ENCODE assay signal across 7 mouse cellular contexts in genomic region chr7:99383246-99383645, GRCm38 (mm10). TPM values are rescaled to one million over a fixed set of nuclear protein-coding genes. Genes with fewer than 3 reads are reported as not detected.
DNase-seq lines count a peak whose midpoint lies in the region; ATAC-seq lines count a peak whose summit lies in the region.

No protein-coding gene starts in this region.

- peak overlapping the region; percentile 63 for H3K4me3 ChIP-seq in neural tube, embryonic 11.5 days (ENCODE audit: low read depth, low read length)
- peak overlapping the region; percentile 76 for H3K4me3 ChIP-seq in hindbrain, embryonic 11.5 days (ENCODE audit: low read depth, low read length)
- H3K4me3 ChIP-seq in lung, embryonic 16.5 days (ENCODE audit: low read length): peak overlapping the region; percentile 71

- H3K9ac ChIP-seq in neural tube, embryonic 11.5 days (ENCODE audit: low read length): peak overlapping the region; percentile 80
- peak overlapping the region; percentile 54 for H3K9ac ChIP-seq in hindbrain, embryonic 11.5 days (ENCODE audit: low read depth, low read length)
- peak overlapping the region; percentile 83 for H3K9ac ChIP-seq in lung, embryonic 16.5 days (ENCODE audit: low read length)

- H3K27me3 ChIP-seq in neural tube, embryonic 11.5 days (ENCODE audit: control insufficient read depth, insufficient read depth, low read length): no peaks in the 10 kb centered on the region
- peaks cover 3% of the 10 kb centered on the region; the same call in 1 of the 2 replicates for H3K27me3 ChIP-seq in hindbrain, embryonic 11.5 days (ENCODE audit: control insufficient read depth, insufficient read depth, low read length)
- no peaks in the 10 kb centered on the region for H3K27me3 ChIP-seq in lung, embryonic 16.5 days (ENCODE audit: control insufficient read depth, insufficient read depth, low read depth, low read length)

- no peak for DNase-seq in neural tube, embryonic 11.5 days (ENCODE audit: low spot score)
- no peak for DNase-seq in neural tube, embryonic 10.5 days (ENCODE audit: extremely low spot score, low spot score)
- no peak for DNase-seq in hindbrain, embryonic 11.5 days (ENCODE audit: low spot score)
- no peak for DNase-seq in urinary bladder, adult 18-20 months (ENCODE audit: low spot score in 2 of 2)
- no peak for DNase-seq in kidney, postnatal 4 days
- DNase-seq in B cell, adult 2 months: no peak

- ATAC-seq in neural tube, embryonic 11.5 days (ENCODE audit: insufficient read depth, low FRiP score, low TSS enrichment): no peak
- ATAC-seq in hindbrain, embryonic 11.5 days (ENCODE audit: low FRiP score): no peak
- ATAC-seq in lung, embryonic 16.5 days (ENCODE audit: low read depth): no peak

- peak overlapping the region; percentile 83 for H3K4me2 ChIP-seq in neural tube, embryonic 11.5 days (ENCODE audit: low read depth)
- peak overlapping the region; percentile 98 for H3K4me2 ChIP-seq in hindbrain, embryonic 11.5 days (replicated peaks; ENCODE audit: low read depth, low read length)
- peak overlapping the region; percentile 94 for H3K4me2 ChIP-seq in lung, embryonic 16.5 days (ENCODE audit: low read depth, low read length)

- peak overlapping the region; percentile 39; the same call in 1 of the 2 replicates for H3K27ac ChIP-seq in neural tube, embryonic 11.5 days (ENCODE audit: low read depth, low read length)
- no peak overlapping the region for H3K27ac ChIP-seq in hindbrain, embryonic 11.5 days (ENCODE audit: low read depth, low read length)
- peak overlapping the region; percentile 88 for H3K27ac ChIP-seq in lung, embryonic 16.5 days (ENCODE audit: low read length)

- H3K36me3 ChIP-seq in neural tube, embryonic 11.5 days (ENCODE audit: control insufficient read depth, insufficient read depth, low read length): no peaks in the 10 kb centered on the region
- no peaks in the 10 kb centered on the region for H3K36me3 ChIP-seq in hindbrain, embryonic 11.5 days (ENCODE audit: control insufficient read depth, insufficient read depth, low read length)
- no peaks in the 10 kb centered on the region for H3K36me3 ChIP-seq in lung, embryonic 16.5 days (ENCODE audit: control insufficient read depth, insufficient read depth, low read length)

- WGBS in neural tube, embryonic 11.5 days: 54% methylated on average over 5 of the region's 5 CpGs
- 47% methylated on average over 5 of the region's 5 CpGs for WGBS in hindbrain, embryonic 11.5 days
- WGBS in lung, embryonic 16.5 days: 48% methylated on average over 5 of the region's 5 CpGs

- H3K4me1 ChIP-seq in neural tube, embryonic 11.5 days (ENCODE audit: control insufficient read depth, insufficient read depth, low read length): peaks cover 34% of the 10 kb centered on the region
- H3K4me1 ChIP-seq in hindbrain, embryonic 11.5 days (replicated peaks; ENCODE audit: control insufficient read depth, insufficient read depth, low read length): peaks cover 17% of the 10 kb centered on the region
- H3K4me1 ChIP-seq in lung, embryonic 16.5 days (replicated peaks; ENCODE audit: control insufficient read depth, insufficient read depth, low read length): peaks cover 35% of the 10 kb centered on the region

- no peaks in the 10 kb centered on the region for H3K9me3 ChIP-seq in neural tube, embryonic 11.5 days (ENCODE audit: control insufficient read depth, low read length)
- no peaks in the 10 kb centered on the region for H3K9me3 ChIP-seq in hindbrain, embryonic 11.5 days (ENCODE audit: control insufficient read depth, low read length)
- no peaks in the 10 kb centered on the region for H3K9me3 ChIP-seq in lung, embryonic 16.5 days (ENCODE audit: control insufficient read depth, low read length)

RNA-seq across cellular contexts. Expression of gene Gdpd5, which starts 2.0 kb away (rescaled TPM):
- polyA plus RNA-seq in neural tube, embryonic 11.5 days (2014; fragmentation: Nextera tagmentation; extraction: Ambion mirVana): 32.5 and 39.9 TPM in 2 replicates
- 23.0 and 25.9 TPM in 2 replicates for polyA plus RNA-seq in hindbrain, embryonic 11.5 days (2014; fragmentation: Nextera tagmentation; extraction: Ambion mirVana)
- 22.4 and 24.1 TPM in 2 replicates for polyA plus RNA-seq in lung, embryonic 16.5 days (2015; fragmentation: Nextera tagmentation; extraction: Ambion mirVana)

RNA-seq across cellular contexts. Expression of gene Serpinh1, which starts 30.2 kb away (rescaled TPM):
- 337 and 339 TPM in 2 replicates for polyA plus RNA-seq in neural tube, embryonic 11.5 days (2014; fragmentation: Nextera tagmentation; extraction: Ambion mirVana)
- 245 and 269 TPM in 2 replicates for polyA plus RNA-seq in hindbrain, embryonic 11.5 days (2014; fragmentation: Nextera tagmentation; extraction: Ambion mirVana)
- polyA plus RNA-seq in lung, embryonic 16.5 days (2015; fragmentation: Nextera tagmentation; extraction: Ambion mirVana): 1,678 and 1,766 TPM in 2 replicates
